Mouse (Mus musculus): ENCODE measurements around the gene Zfp648. TPM values are rescaled to one million over a fixed set of nuclear protein-coding genes. Genes with fewer than 3 reads are reported as not detected.

Zfp648 gene
- polyA plus RNA-seq, 1 experiment from 2014 or later: 0.08 TPM

- no peaks in the 10 kb centered on the region for H3K27me3 ChIP-seq (replicated peaks)
- H3K9me3 ChIP-seq (replicated peaks): no peaks in the 10 kb centered on the region
- no peak overlapping the region for H3K9ac ChIP-seq
- no peak overlapping the region for H3K27ac ChIP-seq
- WGBS (ENCODE audit: insufficient replicate concordance): 55% methylated on average over 6 of the region's 6 CpGs
- H3K36me3 ChIP-seq: no peaks in the 10 kb centered on the region
- no peak overlapping the region for H3K4me2 ChIP-seq
- H3K4me1 ChIP-seq: no peaks in the 10 kb centered on the region
- no peak for ATAC-seq
- no peak overlapping the region for H3K4me3 ChIP-seq
These were observed 32.0 kb downstream of the Zfp648 start for GRCm38 (mm10) chr1:154233033-154233432.

DNA sequence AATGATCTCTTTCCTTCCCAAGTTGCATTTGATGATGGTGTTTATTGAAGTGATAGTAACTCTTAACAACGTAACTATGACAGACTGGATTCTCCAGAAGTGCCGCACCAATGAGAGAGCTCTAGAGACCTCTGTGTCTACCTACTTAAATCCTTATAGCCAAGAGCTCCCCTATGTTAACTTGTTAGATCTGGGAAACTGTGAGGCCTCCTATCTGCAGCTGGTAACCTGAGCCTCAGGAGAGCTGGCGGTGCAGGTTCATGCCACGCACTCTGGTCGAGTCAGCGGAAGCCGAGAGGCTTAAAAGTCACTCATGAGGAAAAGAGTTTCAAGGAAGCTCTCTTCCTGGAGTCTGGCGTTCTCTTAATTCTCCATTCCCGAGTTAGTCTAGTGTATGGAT lies 33.8 kb downstream of the Zfp648 start:
- H3K36me3 ChIP-seq: no peaks in the 10 kb centered on the region
- no peak overlapping the region for H3K4me3 ChIP-seq
- H3K4me1 ChIP-seq: no peaks in the 10 kb centered on the region
- H3K27ac ChIP-seq: no peak overlapping the region
- no peaks in the 10 kb centered on the region for H3K9me3 ChIP-seq (replicated peaks)
- no peak for ATAC-seq
- no peak overlapping the region for H3K4me2 ChIP-seq
- no peaks in the 10 kb centered on the region for H3K27me3 ChIP-seq (replicated peaks)
- no peak overlapping the region for H3K9ac ChIP-seq
- 77% methylated on average over 9 of the region's 9 CpGs for WGBS (ENCODE audit: insufficient replicate concordance)

- ATAC-seq: no peak
- no peak overlapping the region for H3K27ac ChIP-seq
- H3K27me3 ChIP-seq (replicated peaks): no peaks in the 10 kb centered on the region
- H3K4me2 ChIP-seq: no peak overlapping the region
- no peak overlapping the region for H3K9ac ChIP-seq
- H3K9me3 ChIP-seq (replicated peaks): no peaks in the 10 kb centered on the region
- H3K4me1 ChIP-seq: no peaks in the 10 kb centered on the region
- H3K4me3 ChIP-seq: no peak overlapping the region
- H3K36me3 ChIP-seq: no peaks in the 10 kb centered on the region
These were observed 37.9 kb downstream of the Zfp648 start for GRCm38 (mm10) chr1:154238876-154239275.

GRCm38 (mm10) chr1:154251186-154251585 lies 50.2 kb downstream of the Zfp648 start:
- Histone ChIP-seq H3K9ac (no peak overlapping the region), H3K4me3 (no peak overlapping the region), H3K9me3 (replicated peaks) (no peaks in the 10 kb centered on the region), H3K27me3 (replicated peaks) (no peaks in the 10 kb centered on the region), H3K4me2 (no peak overlapping the region), H3K27ac (no peak overlapping the region), H3K36me3 (no peaks in the 10 kb centered on the region), H3K4me1 (no peaks in the 10 kb centered on the region)
- ATAC-seq: no peak
- WGBS (ENCODE audit: insufficient replicate concordance): 45% methylated on average over 2 of the region's 2 CpGs

DNA sequence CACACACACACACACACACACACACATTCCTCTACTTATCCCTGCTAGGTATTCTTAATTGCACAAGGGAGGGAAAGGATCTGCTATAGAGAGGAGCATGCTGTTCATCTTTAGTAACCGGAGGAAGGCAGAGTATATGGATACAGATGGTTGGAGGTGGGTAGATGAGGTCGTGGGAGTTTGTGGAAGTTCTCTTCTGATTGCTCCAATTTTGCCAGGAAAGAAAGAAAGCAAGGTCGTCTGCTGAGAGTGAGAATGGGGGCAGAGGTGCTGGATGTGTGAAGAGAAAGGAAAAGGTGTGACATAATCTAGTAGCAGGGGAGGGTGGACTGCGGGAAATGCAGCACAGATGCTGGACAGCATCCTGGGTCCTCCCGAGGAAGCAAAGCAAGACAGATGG lies 51.8 kb downstream of the Zfp648 start:
- no peaks in the 10 kb centered on the region for H3K4me1 ChIP-seq
- no peaks in the 10 kb centered on the region for H3K9me3 ChIP-seq (replicated peaks)
- H3K36me3 ChIP-seq: no peaks in the 10 kb centered on the region
- no peak overlapping the region for H3K4me3 ChIP-seq
- no peak overlapping the region for H3K9ac ChIP-seq
- no peak overlapping the region for H3K27ac ChIP-seq
- H3K4me2 ChIP-seq: no peak overlapping the region
- 47% methylated on average over 5 of the region's 5 CpGs for WGBS (ENCODE audit: insufficient replicate concordance)
- H3K27me3 ChIP-seq (replicated peaks): no peaks in the 10 kb centered on the region
- ATAC-seq: no peak

Data from liver, embryonic 12.5 days (tissue).